10 mouse cellular contexts compared by ENCODE assay signal in the genomic region with DNA sequence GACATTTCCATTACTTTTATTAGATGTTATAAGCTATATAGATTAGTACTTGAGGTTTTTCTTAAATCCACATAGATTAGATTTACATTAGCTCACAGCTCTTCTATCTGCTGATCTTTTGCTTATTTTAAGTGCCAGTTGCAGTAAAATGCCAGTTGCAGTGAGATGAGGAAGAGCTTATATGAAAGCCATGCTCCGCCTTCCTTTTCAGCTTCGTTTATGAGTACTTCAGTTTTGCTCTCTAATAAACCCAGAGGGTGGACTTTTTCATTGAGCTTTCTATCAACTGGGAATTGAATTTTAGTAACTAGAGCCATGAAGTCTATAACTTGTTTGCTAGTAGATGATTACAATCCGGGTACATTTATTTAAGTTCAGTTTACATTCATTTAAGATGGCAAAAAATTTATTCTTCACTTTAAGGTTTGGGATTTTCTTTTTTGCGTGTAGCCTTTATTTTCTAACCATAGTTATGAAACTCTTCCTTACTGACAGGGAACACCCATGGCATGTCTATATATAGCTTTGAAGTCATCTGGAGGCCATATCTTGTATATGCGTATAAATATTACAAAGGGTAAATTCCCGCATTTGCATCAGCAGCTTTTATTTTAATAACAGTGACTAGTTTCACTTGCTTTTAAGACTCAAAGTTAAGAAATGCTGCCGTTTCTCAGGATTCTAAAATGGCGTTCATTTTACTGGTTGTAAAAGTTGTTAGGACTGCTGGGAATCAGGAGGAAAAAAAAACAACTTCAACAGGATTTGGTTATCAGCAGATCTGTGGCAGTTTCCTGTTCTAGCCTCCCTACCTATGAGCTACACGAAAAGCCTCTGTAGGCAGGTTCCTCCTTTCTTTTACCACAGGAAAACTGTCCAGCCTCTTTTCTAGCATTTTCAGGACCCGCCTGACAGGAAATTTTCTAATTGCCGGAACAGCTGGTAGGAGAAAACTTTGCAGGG.
DNase-seq lines count a peak whose midpoint lies in the region; ATAC-seq lines count a peak whose summit lies in the region.
"Had no signal": no experiment of that assay in that cellular context is flagged by ENCODE, and none has a peak within 500 bp of the region (broad histone marks: within the 10 kb centered on the region; RNA-seq: fewer than 3 reads in every experiment).

No protein-coding gene starts in this region.

- no peak overlapping the region for H3K27ac ChIP-seq in embryonic facial prominence, embryonic 14.5 days (replicated peaks; ENCODE audit: low read depth, low read length)
- no peak overlapping the region for H3K27ac ChIP-seq in embryonic facial prominence, embryonic 10.5 days (replicated peaks)
- H3K27ac ChIP-seq in heart, embryonic 15.5 days, result no peak overlapping the region; the same call in 1 of the 2 replicates
- no peak overlapping the region for H3K27ac ChIP-seq in liver, embryonic 15.5 days (replicated peaks)
- H3K27ac ChIP-seq: midbrain, embryonic 13.5 days had no signal

- H3K27me3 ChIP-seq in embryonic facial prominence, embryonic 14.5 days (replicated peaks; ENCODE audit: control insufficient read depth, insufficient read depth, low read length), result no peaks in the 10 kb centered on the region
- no peaks in the 10 kb centered on the region for H3K27me3 ChIP-seq in embryonic facial prominence, embryonic 10.5 days (replicated peaks; ENCODE audit: low read depth, poor library complexity, severe bottlenecking)
- H3K27me3 ChIP-seq in heart, embryonic 15.5 days, result no peaks in the 10 kb centered on the region
- no peaks in the 10 kb centered on the region for H3K27me3 ChIP-seq in liver, embryonic 15.5 days
- H3K27me3 ChIP-seq: midbrain, embryonic 13.5 days had no signal

- no peaks in the 10 kb centered on the region for H3K36me3 ChIP-seq in embryonic facial prominence, embryonic 14.5 days (ENCODE audit: control insufficient read depth, insufficient read depth, low read length)
- peaks cover 6% of the 10 kb centered on the region; the same call in 1 of the 2 replicates for H3K36me3 ChIP-seq in embryonic facial prominence, embryonic 10.5 days (replicated peaks)
- no peaks in the 10 kb centered on the region for H3K36me3 ChIP-seq in heart, embryonic 15.5 days
- no peaks in the 10 kb centered on the region for H3K36me3 ChIP-seq in liver, embryonic 15.5 days (replicated peaks)

- ATAC-seq in embryonic facial prominence, embryonic 14.5 days (ENCODE audit: low read depth), result no peak
- no peak for ATAC-seq in heart, embryonic 15.5 days (replicated peaks; ENCODE audit: insufficient number of reproducible peaks, insufficient read depth, low FRiP score, low read depth)
- ATAC-seq in liver, embryonic 15.5 days (ENCODE audit: insufficient read depth), result no peak
- ATAC-seq: midbrain, embryonic 13.5 days had no signal

- H3K4me2 ChIP-seq in embryonic facial prominence, embryonic 14.5 days (ENCODE audit: low read depth, low read length), result no peak overlapping the region
- H3K4me2 ChIP-seq in heart, embryonic 15.5 days, result peak overlapping the region; percentile 15; the same call in 1 of the 2 replicates
- H3K4me2 ChIP-seq in liver, embryonic 15.5 days, result peak overlapping the region; percentile 46
- H3K4me2 ChIP-seq: midbrain, embryonic 13.5 days had no signal

- H3K4me1 ChIP-seq in embryonic facial prominence, embryonic 14.5 days (ENCODE audit: control insufficient read depth, insufficient read depth, low read length), result no peaks in the 10 kb centered on the region
- H3K4me1 ChIP-seq in embryonic facial prominence, embryonic 10.5 days, result no peaks in the 10 kb centered on the region
- H3K4me1 ChIP-seq in heart, embryonic 15.5 days (replicated peaks), result no peaks in the 10 kb centered on the region
- H3K4me1 ChIP-seq in liver, embryonic 15.5 days (replicated peaks), result no peaks in the 10 kb centered on the region
- H3K4me1 ChIP-seq: midbrain, embryonic 13.5 days had no signal

- WGBS in embryonic facial prominence, embryonic 14.5 days, result 70% methylated on average over 11 of the region's 11 CpGs
- WGBS in embryonic facial prominence, embryonic 10.5 days, result 83% methylated on average over 11 of the region's 11 CpGs
- WGBS in heart, embryonic 15.5 days, result 54% methylated on average over 11 of the region's 11 CpGs
- 36% methylated on average over 11 of the region's 11 CpGs for WGBS in liver, embryonic 15.5 days (ENCODE audit: insufficient replicate concordance)

- no peaks in the 10 kb centered on the region for H3K9me3 ChIP-seq in embryonic facial prominence, embryonic 14.5 days (ENCODE audit: control insufficient read depth, low read length)
- H3K9me3 ChIP-seq in embryonic facial prominence, embryonic 10.5 days, result no peaks in the 10 kb centered on the region
- H3K9me3 ChIP-seq in heart, embryonic 15.5 days (replicated peaks), result no peaks in the 10 kb centered on the region
- no peaks in the 10 kb centered on the region for H3K9me3 ChIP-seq in liver, embryonic 15.5 days (replicated peaks)
- H3K9me3 ChIP-seq: midbrain, embryonic 13.5 days had no signal

- H3K9ac ChIP-seq in embryonic facial prominence, embryonic 14.5 days (ENCODE audit: low read depth, low read length), result no peak overlapping the region
- no peak overlapping the region for H3K9ac ChIP-seq in heart, embryonic 15.5 days
- no peak overlapping the region for H3K9ac ChIP-seq in liver, embryonic 15.5 days
- H3K9ac ChIP-seq: midbrain, embryonic 13.5 days had no signal

- H3K4me3 ChIP-seq in embryonic facial prominence, embryonic 14.5 days (ENCODE audit: low read depth, low read length), result no peak overlapping the region
- no peak overlapping the region for H3K4me3 ChIP-seq in embryonic facial prominence, embryonic 10.5 days
- no peak overlapping the region for H3K4me3 ChIP-seq in heart, embryonic 15.5 days
- H3K4me3 ChIP-seq in liver, embryonic 15.5 days (replicated peaks), result peak overlapping the region; percentile 36
- H3K4me3 ChIP-seq: midbrain, embryonic 13.5 days had no signal

- DNase-seq in embryonic facial prominence, embryonic 14.5 days (ENCODE audit: low spot score), result peak; percentile 2
- DNase-seq in embryonic facial prominence, embryonic 10.5 days (ENCODE audit: low spot score), result no peak
- DNase-seq in CD4-positive helper T cell, adult 2 months (ENCODE audit: low read depth, low spot score), result peak; percentile 8
- DNase-seq in layer of hippocampus, adult 18-20 months (ENCODE audit: low spot score in 2 of 2), result no peak
- DNase-seq in MN1 (ENCODE audit: low spot score), result no peak
- DNase-seq in cerebellum, postnatal 10 days, result no peak
- DNase-seq: cerebellum, adult 9-11 months had no signal

Comparison
In these comparisons a context has a peak if more than half of its experiments do, and no peak if none do; other contexts are left out.
1. DNase-seq: peak in embryonic facial prominence, embryonic 14.5 days (single experiment) and CD4-positive helper T cell, adult 2 months (single experiment); none in embryonic facial prominence, embryonic 10.5 days (single experiment), layer of hippocampus, adult 18-20 months (0 of 2), MN1 (single experiment) and cerebellum, postnatal 10 days (0 of 2).